Mouse (Mus musculus): ENCODE results near the gene Fam83d.

The Fam83d gene

DNA sequence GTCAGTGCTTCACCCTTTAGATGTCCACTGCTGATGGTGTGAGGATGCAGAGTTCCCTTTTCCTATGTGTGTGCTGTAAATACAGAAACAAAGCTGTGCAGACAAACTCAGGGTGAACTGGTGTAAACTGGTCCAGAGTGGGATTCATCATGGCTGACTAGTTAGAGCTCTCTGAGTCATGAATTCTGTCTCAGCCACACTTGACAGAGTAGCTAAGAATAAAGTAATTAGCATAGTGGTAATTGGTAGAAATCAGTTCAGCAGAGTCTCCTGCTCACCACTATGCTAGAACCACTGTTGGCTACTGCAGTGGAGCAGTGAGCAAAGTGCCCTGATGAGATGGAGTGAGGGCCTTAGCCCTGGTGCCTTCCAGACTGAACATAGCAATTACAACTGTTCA is 47.8 kb downstream of the Fam83d start:
- DNase-seq (ENCODE audit: low spot score in 2 of 2) = no peak

DNA sequence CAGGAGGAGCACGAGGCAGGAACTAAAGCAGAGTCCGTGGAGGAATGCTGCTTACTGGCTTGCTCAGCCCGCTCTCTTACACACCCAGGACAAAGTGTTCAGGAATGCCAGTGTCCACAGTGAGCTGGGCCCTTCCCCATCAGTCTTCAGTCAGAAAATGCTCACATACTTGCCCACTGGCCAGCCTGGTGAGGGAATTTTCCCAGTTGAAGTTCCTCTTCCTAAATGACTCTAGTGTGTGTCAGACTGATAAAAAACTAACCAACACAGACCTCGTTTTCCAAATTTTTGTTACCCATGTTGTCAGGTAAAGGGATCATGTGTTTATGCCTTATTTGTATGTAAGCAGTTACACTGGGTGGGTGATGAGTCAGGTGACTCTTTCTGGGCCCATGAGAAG is 48.3 kb downstream of the Fam83d start:
- no peak for DNase-seq (ENCODE audit: low spot score in 2 of 2)

DNA sequence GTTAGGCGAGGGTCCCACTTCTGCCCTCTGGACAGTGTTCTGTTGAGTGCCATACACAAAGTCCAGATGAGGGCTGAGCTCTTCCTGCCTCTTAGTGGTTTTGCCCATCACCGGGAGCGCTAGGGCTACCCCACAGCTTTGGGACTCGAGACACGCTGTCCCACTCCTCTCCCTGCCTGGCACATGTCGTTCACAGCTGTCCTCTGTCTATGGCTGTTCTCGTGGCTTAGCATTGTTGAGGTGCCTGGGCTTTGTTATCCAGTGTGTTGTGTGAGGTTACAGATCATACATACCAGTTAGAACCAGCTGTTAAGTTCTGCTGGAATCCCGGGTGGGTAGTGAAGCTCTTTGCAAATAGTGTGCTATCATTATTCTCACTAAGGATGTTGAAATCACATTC is 49.8 kb downstream of the Fam83d start:
- no peak for DNase-seq (ENCODE audit: low spot score in 2 of 2)

DNA sequence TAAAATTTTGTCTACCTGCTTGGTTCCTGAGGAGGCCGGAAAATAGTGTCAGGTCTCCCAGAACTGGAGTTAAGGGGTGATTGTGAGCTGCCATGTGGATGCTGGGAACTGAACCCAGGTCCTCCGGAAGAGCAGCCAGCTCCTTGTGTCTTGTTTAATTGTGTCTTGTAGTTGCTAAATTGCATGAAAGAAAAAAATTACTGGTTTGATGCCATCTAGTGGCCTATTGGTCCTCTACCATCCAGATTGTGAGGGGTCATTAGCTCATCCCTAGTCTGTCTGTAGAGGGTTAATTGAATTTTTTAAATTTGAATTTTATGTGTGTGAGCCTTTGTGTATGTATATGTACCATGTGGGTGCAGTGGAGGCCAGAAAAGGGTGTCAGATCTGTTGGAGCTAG is 60.2 kb downstream of the Fam83d start:
- DNase-seq (ENCODE audit: low spot score in 2 of 2) = no peak

DNA sequence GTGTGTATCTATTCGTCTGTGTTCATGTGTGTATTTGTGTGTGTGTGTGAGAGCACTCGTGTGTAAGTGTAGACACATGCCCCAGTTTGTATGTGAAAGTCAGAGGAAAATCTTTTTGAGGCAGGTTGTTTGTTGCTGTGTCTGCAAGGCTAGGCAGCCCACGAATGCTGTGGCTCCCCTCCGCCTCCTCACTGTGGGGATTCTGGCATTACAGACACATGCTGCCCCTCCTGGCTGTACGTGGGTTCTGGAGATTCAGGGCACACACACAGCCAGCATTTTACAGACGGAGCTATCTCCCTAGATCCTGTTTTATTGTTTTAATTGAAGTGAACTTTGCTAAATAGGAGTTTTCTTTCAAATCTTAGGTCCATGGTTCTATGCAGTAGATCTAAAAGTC is 61.9 kb downstream of the Fam83d start:
- DNase-seq (ENCODE audit: low spot score in 2 of 2) = no peak

DNA sequence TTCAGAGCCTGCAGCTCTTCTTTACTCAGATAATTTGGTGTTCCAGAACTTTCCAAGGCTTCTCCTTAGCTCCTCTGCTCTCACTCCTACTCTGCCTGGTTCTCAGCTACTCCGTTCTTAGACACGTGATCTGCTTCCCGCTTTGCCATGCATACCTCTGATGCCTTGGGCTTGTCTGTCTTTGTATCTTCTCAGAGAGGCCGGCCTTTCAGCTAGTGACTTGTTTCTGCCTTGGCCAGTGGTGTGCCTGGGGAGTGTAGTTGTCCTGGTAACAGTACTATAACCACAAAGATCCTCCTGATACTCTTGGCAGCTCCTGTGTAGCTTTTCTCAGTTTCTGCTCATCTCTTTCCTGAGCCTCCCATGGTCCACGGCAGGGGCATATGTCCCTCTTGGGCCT is 65.3 kb downstream of the Fam83d start:
- DNase-seq (ENCODE audit: low spot score in 2 of 2) = no peak

- DNase-seq (ENCODE audit: low spot score in 2 of 2) = no peak
These were observed 65.8 kb downstream of the Fam83d start for GRCm38 (mm10) chr2:158833645-158834044.
